Mouse (Mus musculus) brain, embryonic 18.5 days (tissue): ENCODE results near the gene Scaf1.
"Not testable (repeated sequence)": the region's sequence is repeated elsewhere in the genome, so short reads cannot be mapped to it uniquely, and the experiment has no call there.

ENCODE experiments used
- DNase-seq: peaks from one replicate; pipeline ENCODE4 v3.0.0-alpha.2; 2012; ENCODE audit warnings: low read depth, low spot score

The Scaf1 gene

DNA sequence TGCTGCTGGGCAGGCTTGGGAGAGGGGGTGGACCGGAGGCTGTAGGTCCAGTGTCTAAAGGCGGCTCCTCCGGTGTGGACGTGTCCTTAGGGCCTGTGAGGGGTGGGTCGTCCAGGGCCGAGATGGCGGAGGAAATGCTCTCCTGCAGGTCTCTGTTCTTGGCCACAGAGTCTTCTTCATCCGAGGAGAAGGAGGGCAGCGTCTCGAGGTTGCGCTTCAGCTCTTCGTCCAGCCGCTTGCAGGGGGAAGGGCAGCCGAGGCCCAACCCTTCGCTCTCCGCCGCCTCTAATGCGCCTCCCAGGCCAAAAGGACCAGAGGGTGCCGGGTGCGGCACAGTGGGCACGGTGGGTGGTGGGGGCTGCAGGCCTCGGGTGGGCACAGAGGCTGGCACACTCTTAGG lies 29.6 kb upstream of the Scaf1 start:
- no peak for DNase-seq

DNA sequence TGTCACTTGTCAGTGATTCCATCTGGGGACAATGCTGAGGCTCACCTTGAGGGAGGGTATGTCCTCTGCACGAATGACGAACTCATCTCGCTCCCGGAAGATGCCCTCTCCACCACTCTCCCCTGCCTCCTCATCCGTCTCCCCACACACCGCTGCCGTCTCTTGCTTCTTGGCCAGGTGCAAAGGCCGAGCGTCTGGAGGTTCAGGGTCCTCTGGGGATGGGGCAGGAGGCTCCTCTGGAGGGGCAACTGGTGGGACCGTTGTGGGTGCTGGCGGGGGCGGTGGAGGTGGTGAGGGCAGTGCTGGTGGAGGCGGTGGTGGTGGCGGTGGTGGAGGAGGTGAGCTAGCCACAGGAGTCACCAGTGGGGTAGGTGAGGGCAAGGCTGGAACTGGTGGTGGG lies 27.1 kb upstream of the Scaf1 start:
- DNase-seq: no peak

- no peak for DNase-seq
These were observed 24.7 kb upstream of the Scaf1 start for GRCm38 (mm10) chr7:45040851-45041250.

DNA sequence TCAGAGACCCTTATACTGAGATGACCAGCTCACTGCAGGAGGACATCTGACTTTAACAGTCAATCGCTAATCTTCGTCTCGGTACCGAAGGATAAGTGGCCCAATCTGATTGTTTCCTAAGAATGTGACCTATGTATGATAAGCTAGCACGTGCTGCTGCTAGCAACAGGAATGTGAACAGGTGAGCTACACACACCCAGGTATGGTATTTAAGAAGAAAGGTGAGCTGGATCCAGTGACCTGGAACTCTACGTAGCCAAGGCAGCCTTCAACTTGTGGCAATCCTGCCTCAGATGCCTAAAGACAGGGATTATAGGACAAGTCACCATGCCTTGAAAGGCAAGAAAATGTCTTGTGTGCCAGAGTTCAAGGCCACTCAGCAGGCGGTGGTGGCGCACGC lies 22.2 kb upstream of the Scaf1 start:
- no peak for DNase-seq

DNA sequence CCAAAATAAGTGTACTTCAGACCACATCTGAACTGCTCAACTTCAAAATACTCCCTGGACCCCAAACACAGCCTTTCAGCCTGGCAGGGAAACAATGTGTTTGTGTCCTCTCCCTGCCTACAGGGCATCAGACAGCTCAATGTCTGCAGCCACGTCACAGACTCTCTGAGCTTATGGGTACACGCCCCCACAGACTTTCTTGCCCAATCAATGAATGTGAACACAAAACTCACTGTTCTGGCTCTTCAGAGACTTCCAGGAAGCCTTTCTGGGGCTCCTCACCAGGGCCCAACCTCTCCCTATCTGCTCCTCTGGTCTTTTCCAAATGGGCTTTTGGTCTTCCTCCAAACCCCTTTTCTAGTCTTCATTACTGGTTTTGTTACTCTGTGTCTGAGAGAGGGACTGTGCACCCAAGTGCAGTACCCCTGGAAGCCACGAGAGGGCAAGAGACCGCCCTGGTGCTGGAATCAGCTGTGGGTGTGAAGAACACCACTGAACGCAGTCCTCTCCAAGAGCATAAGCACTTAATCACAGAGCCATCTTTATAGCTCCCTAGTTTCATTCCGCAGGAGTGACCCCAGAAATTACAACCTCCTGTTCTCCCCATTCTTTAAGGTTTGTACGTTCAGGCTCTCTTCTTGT lies 21.7 kb upstream of the Scaf1 start:
- DNase-seq: no peak

DNA sequence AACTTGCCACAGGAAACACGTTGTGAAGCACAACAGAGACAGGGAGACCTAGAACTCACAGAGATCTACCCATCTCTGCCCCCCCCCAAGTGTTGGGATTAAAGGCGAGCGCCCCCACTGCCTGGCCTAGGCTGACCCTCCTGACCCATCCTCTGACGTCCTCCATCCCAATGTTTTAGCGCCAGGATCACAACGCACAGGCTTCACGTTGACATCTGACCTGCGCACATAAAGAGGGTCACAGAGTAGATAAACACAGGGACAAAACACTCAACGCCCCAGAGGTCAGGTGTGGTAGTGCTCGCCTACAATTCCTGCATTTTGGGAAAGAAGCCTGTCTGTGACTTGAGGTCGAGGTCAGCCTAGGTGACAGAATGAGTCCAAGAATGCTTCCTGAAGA lies 20.5 kb upstream of the Scaf1 start:
- no peak for DNase-seq

- DNase-seq: no peak
These were observed 19.5 kb upstream of the Scaf1 start for GRCm38 (mm10) chr7:45035631-45036030.

- no peak for DNase-seq
These were observed 17.7 kb upstream of the Scaf1 start for GRCm38 (mm10) chr7:45033722-45034359.

DNA sequence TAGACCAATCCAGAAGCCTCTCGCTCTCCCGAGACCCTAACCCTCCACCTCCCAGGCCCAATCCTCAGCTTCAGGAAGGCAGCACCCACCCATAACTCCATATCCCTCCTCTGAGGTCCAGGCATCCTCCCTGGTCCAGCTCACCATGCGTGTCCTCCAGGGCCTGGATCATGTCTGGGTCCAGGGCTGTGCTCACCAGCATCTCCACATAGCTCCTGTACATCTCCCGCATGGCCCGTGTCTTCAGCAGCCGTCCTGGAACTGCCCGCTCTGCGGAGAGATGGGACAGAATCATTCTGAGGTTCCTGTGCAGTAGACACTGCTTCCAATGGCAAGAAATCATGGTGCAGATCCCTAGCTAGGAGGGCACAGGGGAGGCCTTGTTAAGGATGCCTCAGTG lies 14.7 kb upstream of the Scaf1 start:
- DNase-seq: no peak

GRCm38 (mm10) chr7:45029995-45030394 lies 13.8 kb upstream of the Scaf1 start:
- no peak for DNase-seq

DNA sequence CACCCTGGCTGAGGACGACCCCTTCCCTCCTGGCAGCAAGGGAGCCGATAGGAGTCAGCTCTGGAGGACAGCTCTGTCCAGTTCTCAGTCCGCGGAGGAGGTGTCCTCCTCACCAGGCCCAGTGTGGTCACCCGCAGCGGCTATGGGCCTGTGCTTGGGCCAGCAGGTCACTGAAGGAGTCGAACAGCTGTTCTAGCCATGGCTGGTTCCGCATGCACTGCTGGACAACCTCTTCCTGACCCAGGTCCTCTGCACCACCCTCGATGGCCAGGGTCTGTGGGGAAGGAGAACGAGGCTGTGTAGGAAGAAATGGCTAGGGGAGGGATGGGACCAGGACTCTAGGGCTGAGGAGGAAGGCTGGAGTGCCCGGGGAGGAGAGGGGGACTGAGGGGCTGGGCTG lies 12.2 kb upstream of the Scaf1 start:
- no peak for DNase-seq

GRCm38 (mm10) chr7:45027761-45028160 lies 11.6 kb upstream of the Scaf1 start:
- DNase-seq: no peak

GRCm38 (mm10) chr7:45026256-45026655 lies 10.1 kb upstream of the Scaf1 start:
- DNase-seq: no peak

DNA sequence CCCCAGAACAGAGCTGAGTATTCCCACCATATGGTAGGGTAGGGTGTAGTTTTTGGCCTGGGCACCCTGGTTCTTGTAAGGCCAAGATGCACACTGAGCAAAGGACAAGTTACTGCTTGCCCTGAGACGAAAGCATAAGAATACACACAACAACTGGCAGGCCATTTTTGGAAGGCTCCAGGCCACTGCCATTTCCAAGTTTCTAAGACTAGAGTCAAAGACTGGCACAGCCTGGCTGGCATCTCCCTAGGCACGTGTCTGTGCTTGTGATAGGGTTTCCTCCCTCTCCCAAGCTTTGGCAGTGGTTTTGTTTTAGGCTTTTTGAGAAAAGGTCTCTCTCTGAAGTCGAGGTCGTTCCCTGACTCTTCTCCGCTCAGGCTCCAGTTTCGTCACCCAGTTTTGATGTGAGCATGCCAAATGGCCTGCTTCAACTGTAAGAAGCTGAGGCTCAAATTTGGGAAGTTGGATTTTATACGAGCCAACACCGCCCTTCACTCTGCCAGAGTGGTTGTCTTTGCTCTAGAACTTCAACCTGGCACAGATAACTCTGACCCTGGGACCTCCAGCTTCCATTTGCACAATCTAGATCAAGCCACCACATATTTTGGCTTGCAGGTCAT lies 9.5 kb upstream of the Scaf1 start:
- no peak for DNase-seq

- no peak for DNase-seq
These were observed 8.4 kb upstream of the Scaf1 start for GRCm38 (mm10) chr7:45024281-45025248.

GRCm38 (mm10) chr7:45023711-45024110 lies 7.5 kb upstream of the Scaf1 start:
- DNase-seq: not testable (repeated sequence)

DNA sequence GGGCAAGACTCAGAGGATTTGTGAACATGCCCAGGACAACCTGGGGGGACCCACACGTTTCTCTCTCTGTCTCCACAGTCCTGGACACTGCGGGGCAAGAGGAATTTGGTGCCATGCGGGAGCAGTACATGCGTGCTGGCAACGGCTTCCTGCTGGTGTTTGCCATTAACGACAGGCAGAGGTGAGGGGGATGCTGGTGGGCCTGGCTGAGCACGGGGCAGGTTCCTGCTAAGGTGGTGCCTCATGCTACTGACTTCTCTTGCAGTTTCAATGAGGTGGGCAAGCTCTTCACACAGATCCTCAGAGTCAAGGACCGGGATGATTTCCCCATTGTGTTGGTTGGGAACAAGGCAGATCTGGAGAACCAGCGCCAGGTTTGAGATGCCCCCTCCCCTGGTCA lies 4.1 kb upstream of the Scaf1 start:
- DNase-seq: no peak

- DNase-seq: no peak
These were observed 2.9 kb upstream of the Scaf1 start for GRCm38 (mm10) chr7:45019031-45019571.

DNA sequence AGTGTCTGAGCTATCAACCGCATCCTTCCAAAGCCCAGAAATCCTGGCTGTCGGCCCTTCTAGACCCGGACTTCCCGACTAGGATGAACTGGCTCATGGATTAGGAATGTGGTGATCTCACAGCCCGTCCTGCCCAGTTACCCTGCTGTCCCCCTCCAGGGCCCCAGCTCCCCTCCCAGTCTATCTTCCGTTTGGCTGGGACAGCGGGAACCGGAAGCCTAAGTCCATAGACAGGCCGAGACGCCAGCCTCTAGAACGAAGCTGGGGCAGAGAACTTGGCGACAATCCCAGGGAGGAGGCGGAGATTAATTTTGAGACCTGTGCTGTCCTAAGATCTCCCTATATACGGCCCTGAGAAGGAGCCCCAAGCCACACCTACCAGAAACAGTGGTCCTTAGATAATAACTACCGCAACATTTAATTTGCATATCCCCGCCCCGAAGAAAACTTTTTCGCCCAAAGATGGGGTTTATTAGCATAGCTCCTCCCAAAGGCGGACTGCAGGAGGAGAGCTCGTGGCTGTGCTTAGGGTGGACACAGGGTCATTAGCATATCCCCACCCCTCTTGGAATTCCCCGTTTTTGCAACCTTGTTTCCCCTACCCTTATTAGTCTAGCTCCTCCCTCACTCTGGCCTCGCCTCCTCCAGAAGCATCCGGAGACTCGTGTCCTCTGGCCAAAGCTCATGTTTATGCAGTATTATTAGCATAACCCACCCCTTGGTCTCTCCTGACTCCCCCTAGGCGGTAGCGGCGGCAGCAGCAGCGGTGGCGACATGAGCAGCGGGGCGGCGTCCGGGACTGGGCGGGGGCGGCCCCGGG lies 1.3 kb upstream of the Scaf1 start, which contains the start of gene Rras:
Rras (plus strand) TSS at position 720 of the 820 bp plus-strand sequence.
- DNase-seq: peak; percentile 74

DNA sequence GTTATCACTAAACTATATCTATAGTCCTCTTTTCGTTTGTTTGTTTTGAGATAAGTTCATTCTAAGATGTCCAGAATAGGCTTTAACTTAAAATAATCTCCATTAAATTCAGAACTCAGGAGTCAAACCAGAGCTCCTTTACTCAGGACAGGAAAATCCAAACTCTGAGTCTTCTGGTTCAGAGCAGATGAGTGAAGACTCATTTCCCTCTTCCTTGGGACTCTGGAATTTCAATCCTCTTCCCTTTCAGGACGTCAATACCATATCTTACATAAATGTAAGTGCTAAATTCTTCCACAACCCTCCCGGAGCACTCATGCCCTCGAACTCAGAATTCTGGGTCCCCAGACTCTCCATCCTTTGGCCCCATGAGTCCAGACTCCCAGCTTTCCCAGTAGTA lies 598 bp upstream of the Scaf1 start:
- no peak for DNase-seq
